Mouse (Mus musculus): ENCODE measurements at regions not wholly inside any gene's neighbourhood (a gene's known extent, or its start where the extent isn't known, plus 50 kb on each side); places are given as distances from the start of the nearest gene placed in this dataset.
"Not testable (repeated sequence)": the region's sequence is repeated elsewhere in the genome, so short reads cannot be mapped to it uniquely, and the experiment has no call there.

DNA sequence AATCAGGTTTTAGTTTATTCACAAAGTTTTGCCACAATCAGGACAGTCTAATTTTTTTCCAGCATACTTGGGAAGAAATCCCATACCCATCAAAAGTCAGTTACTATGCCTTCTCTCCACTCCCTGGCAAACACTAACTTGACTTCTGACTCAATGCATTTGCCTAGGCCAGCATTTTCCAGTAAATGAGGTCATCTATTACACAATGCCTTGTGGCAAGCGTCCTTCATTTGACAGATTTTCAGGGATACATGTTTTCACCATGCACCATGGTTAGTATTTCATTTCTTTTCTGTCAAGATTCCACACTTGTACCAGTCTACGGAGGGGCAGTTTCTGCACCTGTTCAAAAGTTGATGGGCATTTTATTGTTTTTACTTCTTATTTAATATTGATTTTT, 88.4 kb upstream of the Slc2a12 start:
- WGBS (ENCODE audit: insufficient replicate concordance), result 66% methylated on average over 2 of the region's 2 CpGs

DNA sequence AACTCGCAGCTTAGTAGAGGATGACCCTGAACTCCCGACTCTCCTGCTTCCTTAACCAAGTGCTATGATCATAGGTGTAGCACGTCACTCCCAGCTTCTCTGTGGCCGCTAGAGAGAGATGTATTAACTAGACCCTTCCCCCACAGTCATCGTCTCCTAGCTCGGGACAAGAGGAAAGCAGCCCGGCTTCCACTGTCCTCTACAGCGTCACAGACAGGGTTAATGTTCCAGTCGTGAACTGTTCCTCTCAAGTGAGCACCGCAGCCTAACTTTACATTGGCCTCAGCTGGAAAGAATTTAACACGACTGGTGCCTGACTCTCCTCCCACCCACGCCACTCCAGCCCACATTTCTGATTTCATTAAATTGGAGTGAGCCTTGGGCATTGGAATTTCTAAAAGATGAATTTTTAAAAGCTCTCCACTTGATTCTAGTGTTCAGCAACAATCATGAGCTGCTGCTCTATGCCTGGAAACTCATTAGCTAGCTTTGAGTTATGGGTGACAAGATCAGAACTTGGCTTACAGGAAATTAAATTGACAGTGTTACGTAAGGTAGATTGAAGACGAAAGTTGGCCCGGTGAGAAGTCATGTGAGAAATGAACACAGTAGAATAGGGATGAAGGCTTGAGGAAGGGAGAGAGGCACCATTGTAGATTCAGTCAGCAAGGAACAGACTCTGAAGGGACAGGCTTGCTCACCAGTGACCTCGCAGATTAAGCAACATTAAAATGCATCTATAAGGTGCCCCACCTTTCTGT, 75.4 kb upstream of the Slc2a12 start:
- H3K4me3 ChIP-seq (ENCODE audit: low read depth, low read length); H3K4me2 ChIP-seq (ENCODE audit: low read depth, low read length); H3K27me3 ChIP-seq (ENCODE audit: insufficient read depth, low read length); ATAC-seq; DNase-seq; H3K9ac ChIP-seq (replicated peaks); H3K9me3 ChIP-seq (ENCODE audit: low read length); H3K27ac ChIP-seq (ENCODE audit: low read depth); H3K4me1 ChIP-seq (ENCODE audit: insufficient read depth); H3K36me3 ChIP-seq (replicated peaks; ENCODE audit: insufficient read depth, low read length): not testable (repeated sequence)
- WGBS (ENCODE audit: insufficient replicate concordance), result 75% methylated on average over 14 of the region's 16 CpGs

More for the DNA sequence above, 88.4 kb upstream of the Slc2a12 start:
- not testable (repeated sequence) for ATAC-seq; H3K4me1 ChIP-seq (ENCODE audit: insufficient read depth); DNase-seq; H3K4me2 ChIP-seq (ENCODE audit: low read depth, low read length); H3K36me3 ChIP-seq (replicated peaks; ENCODE audit: insufficient read depth, low read length); H3K9me3 ChIP-seq (ENCODE audit: low read length); H3K27me3 ChIP-seq (ENCODE audit: insufficient read depth, low read length); H3K9ac ChIP-seq (replicated peaks); H3K4me3 ChIP-seq (ENCODE audit: low read depth, low read length); H3K27ac ChIP-seq (ENCODE audit: low read depth)

DNA sequence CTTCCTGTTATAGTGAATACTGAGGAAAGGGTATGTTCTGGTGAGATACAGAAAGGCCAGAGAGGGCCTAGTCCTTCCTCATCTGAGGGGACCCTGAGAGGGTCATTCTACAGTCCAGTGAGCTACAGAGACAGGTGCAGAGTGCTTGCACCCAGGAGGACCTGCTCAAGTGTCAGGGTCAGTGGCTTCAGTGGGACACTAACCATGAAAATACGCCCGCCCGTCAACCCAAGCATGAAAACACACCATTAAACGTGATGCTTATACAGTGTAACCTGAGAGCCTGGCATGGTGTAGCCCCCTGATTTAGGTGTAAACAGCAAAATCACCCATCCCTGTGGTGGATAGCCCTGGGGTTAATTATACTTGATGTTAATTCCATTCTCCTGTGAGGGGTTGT, 70.8 kb upstream of the Slc2a12 start:
- not testable (repeated sequence) for H3K4me1 ChIP-seq (ENCODE audit: insufficient read depth); H3K27ac ChIP-seq (ENCODE audit: low read depth); H3K4me2 ChIP-seq (ENCODE audit: low read depth, low read length); H3K4me3 ChIP-seq (ENCODE audit: low read depth, low read length); H3K9me3 ChIP-seq (ENCODE audit: low read length); H3K9ac ChIP-seq (replicated peaks); H3K36me3 ChIP-seq (replicated peaks; ENCODE audit: insufficient read depth, low read length); DNase-seq; H3K27me3 ChIP-seq (ENCODE audit: insufficient read depth, low read length); ATAC-seq
- 85% methylated on average over 4 of the region's 4 CpGs for WGBS (ENCODE audit: insufficient replicate concordance)

DNA sequence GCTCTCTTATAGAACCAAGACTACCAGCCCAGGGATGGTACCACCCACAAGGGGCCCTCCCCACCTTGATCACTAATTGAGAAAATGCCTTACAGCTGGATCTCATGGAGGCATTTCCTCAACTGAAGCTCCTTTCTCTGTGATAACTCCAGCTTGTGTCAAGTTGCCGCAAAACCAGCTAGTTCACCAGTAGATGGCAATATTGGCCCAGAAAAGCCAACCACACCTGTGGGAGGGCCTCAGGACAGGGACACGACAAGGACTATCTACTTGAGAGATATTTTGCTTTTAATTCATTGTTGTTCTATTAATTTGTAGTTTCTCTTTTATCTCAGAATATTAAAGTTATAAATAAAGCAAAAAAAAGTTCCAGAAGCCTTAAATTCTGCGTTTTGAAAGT, 65.4 kb upstream of the Slc2a12 start:
- H3K4me3 ChIP-seq (ENCODE audit: low read depth, low read length); H3K36me3 ChIP-seq (replicated peaks; ENCODE audit: insufficient read depth, low read length); ATAC-seq; H3K27ac ChIP-seq (ENCODE audit: low read depth); H3K4me1 ChIP-seq (ENCODE audit: insufficient read depth); H3K4me2 ChIP-seq (ENCODE audit: low read depth, low read length); H3K27me3 ChIP-seq (ENCODE audit: insufficient read depth, low read length); H3K9me3 ChIP-seq (ENCODE audit: low read length); H3K9ac ChIP-seq (replicated peaks): not testable (repeated sequence)
- peak; percentile 73 for TF ChIP-seq CTCF (IDR thresholded peaks at IDR 0.05; ENCODE audit: low read depth)
- WGBS (ENCODE audit: insufficient replicate concordance), result 17% methylated on average over 3 of the region's 3 CpGs
- DNase-seq, result peak; percentile 36

DNA sequence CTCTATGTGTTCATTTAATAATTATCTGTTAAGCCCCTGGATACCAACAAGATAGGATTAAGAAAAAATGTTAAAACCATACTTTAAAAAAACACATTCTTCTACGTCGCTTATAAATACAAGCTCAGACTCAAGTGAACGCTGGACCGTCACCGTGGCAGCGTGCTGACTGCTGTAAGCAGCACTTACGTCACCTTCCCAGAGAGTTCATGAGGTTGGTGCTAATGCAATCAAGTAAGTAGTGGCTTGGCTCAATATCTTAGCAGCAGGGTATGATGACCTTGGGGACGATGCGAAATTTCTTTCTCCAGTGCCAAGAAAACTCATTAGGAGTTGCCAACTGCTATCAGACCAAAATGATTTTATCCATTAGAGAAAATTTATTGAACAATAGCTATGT, 63.5 kb upstream of the Slc2a12 start:
- ATAC-seq; H3K4me3 ChIP-seq (ENCODE audit: low read depth, low read length); H3K4me2 ChIP-seq (ENCODE audit: low read depth, low read length); H3K27me3 ChIP-seq (ENCODE audit: insufficient read depth, low read length); H3K27ac ChIP-seq (ENCODE audit: low read depth); DNase-seq; H3K36me3 ChIP-seq (replicated peaks; ENCODE audit: insufficient read depth, low read length); H3K9me3 ChIP-seq (ENCODE audit: low read length); H3K9ac ChIP-seq (replicated peaks); H3K4me1 ChIP-seq (ENCODE audit: insufficient read depth): not testable (repeated sequence)
- 86% methylated on average over 9 of the region's 9 CpGs for WGBS (ENCODE audit: insufficient replicate concordance)

DNA sequence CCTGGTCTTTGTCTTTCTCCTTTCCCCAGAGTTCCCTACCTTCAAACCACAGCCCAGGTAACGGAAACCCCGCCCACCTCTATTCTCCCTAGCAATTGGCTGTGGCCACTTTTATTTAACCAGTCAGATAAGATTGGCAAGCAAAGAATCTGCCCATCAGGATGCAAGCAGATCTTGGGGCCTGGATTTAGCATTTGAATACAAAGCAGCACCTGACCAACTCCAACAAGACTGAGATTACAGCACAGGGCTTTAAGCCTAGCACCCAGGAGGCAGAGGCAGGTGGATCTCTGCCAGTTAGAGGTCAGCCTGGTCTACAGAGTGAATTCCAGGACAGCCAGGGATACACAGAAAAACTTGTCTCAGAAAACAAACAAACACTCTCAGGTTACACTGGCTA, 61.5 kb upstream of the Slc2a12 start:
- not testable (repeated sequence) for DNase-seq; ATAC-seq; H3K36me3 ChIP-seq (replicated peaks; ENCODE audit: insufficient read depth, low read length); H3K4me2 ChIP-seq (ENCODE audit: low read depth, low read length); H3K9ac ChIP-seq (replicated peaks); H3K9me3 ChIP-seq (ENCODE audit: low read length); H3K27me3 ChIP-seq (ENCODE audit: insufficient read depth, low read length); H3K4me1 ChIP-seq (ENCODE audit: insufficient read depth); H3K4me3 ChIP-seq (ENCODE audit: low read depth, low read length); H3K27ac ChIP-seq (ENCODE audit: low read depth)
- 82% methylated on average over 2 of the region's 2 CpGs for WGBS (ENCODE audit: insufficient replicate concordance)

DNA sequence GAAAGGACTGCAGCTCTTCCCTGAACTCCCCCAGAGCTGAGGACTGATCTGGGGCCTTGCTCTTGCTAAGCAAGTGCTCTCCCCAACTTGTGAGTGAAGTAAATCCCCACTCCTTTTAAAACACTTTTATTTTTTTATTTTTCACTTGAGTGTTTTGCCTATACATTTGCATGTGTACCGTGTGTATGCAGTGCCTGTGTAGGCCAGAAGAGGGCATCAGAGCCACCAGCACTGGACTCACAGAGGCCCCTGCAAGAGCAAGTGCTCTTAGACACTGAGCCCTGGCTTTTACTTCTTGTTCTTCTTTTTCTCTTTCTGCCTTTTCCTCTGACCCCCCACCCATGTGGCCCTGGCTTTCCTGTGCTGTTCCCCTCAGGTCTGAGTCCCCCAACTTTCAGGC, 56.2 kb upstream of the Slc2a12 start:
- not testable (repeated sequence) for H3K4me1 ChIP-seq (ENCODE audit: insufficient read depth); ATAC-seq; DNase-seq; H3K4me3 ChIP-seq (ENCODE audit: low read depth, low read length); H3K36me3 ChIP-seq (replicated peaks; ENCODE audit: insufficient read depth, low read length); H3K9me3 ChIP-seq (ENCODE audit: low read length); H3K9ac ChIP-seq (replicated peaks); H3K27ac ChIP-seq (ENCODE audit: low read depth); H3K27me3 ChIP-seq (ENCODE audit: insufficient read depth, low read length); H3K4me2 ChIP-seq (ENCODE audit: low read depth, low read length)
- 67% methylated on average over 1 of the region's 1 CpGs for WGBS (ENCODE audit: insufficient replicate concordance)
- TF ChIP-seq CTCF (IDR thresholded peaks at IDR 0.05; ENCODE audit: low read depth), result 0 out of 2 replicates have a peak, but pooled peaks have one; percentile 5

DNA sequence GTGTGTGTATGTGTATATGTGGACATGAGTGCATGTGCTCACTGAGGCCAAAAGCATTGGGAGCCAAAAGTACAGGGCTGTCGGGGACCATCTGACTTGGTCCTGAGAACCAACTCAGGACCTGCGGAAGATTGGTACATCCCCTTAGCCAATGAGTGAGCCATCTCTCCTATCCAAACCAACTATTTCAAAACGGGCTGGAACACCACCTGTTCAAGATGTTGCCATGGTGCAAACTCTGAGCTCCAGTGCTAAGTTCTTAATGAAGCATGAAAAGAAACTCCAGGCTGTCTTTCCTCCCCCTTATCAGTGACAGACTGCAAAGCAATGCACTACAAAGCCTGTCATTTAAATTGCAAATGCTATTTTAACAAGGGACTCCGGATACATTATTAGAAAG, 53.1 kb upstream of the Slc2a12 start:
- DNase-seq; H3K4me1 ChIP-seq (ENCODE audit: insufficient read depth); ATAC-seq; H3K4me2 ChIP-seq (ENCODE audit: low read depth, low read length); H3K27me3 ChIP-seq (ENCODE audit: insufficient read depth, low read length); H3K9ac ChIP-seq (replicated peaks); H3K36me3 ChIP-seq (replicated peaks; ENCODE audit: insufficient read depth, low read length); H3K27ac ChIP-seq (ENCODE audit: low read depth); H3K4me3 ChIP-seq (ENCODE audit: low read depth, low read length); H3K9me3 ChIP-seq (ENCODE audit: low read length): not testable (repeated sequence)
- 56% methylated on average over 4 of the region's 4 CpGs for WGBS (ENCODE audit: insufficient replicate concordance)

DNA sequence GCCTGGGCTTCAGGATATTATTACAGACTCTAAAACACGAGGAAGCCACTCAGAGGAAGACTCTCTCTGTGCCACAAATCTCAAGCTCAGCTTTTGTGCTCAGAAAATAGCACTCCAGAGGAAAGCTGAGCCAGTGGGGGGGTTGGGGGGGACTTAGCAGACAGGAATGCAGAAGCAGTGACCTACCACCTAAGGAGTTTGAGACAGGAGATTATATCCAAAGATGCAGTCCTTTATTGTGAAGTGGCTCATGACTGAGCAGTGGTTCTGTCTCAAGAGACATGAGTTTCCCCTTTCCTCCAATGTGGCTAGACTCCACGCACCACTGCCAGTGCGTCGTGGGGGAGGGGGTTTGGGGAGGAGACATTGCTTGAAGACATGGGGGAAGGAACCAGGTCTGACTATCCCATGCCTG, 52.6 kb upstream of the Slc2a12 start:
- ATAC-seq; H3K4me2 ChIP-seq (ENCODE audit: low read depth, low read length); H3K9ac ChIP-seq (replicated peaks); H3K36me3 ChIP-seq (replicated peaks; ENCODE audit: insufficient read depth, low read length); H3K4me1 ChIP-seq (ENCODE audit: insufficient read depth); H3K9me3 ChIP-seq (ENCODE audit: low read length); H3K4me3 ChIP-seq (ENCODE audit: low read depth, low read length); H3K27me3 ChIP-seq (ENCODE audit: insufficient read depth, low read length); H3K27ac ChIP-seq (ENCODE audit: low read depth); DNase-seq: not testable (repeated sequence)
- WGBS (ENCODE audit: insufficient replicate concordance), result 13% methylated on average over 4 of the region's 4 CpGs

DNA sequence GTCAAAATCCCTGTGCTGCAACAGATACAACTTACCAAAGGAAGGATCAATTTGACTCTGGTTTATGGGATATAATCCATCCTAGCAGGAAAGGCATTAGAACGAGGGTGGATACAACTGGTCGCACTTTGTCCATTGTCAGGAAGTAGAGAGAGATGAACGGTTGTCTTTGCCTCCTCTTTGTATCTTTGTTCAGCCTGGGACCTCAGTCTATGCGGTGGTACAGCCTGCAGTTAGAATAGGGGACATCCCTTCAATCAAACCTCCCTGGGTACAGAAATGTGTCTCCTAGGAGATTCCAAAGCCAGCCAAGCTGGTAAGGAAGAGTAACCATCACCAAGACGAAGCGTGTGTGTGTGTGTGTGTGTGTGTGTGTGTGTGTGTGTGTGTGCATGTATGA, 52.1 kb upstream of the Slc2a12 start:
- not testable (repeated sequence) for H3K4me3 ChIP-seq (ENCODE audit: low read depth, low read length); H3K36me3 ChIP-seq (replicated peaks; ENCODE audit: insufficient read depth, low read length); H3K4me2 ChIP-seq (ENCODE audit: low read depth, low read length); H3K27me3 ChIP-seq (ENCODE audit: insufficient read depth, low read length); H3K27ac ChIP-seq (ENCODE audit: low read depth); H3K4me1 ChIP-seq (ENCODE audit: insufficient read depth); DNase-seq; ATAC-seq; H3K9ac ChIP-seq (replicated peaks); H3K9me3 ChIP-seq (ENCODE audit: low read length)
- WGBS (ENCODE audit: insufficient replicate concordance), result 72% methylated on average over 6 of the region's 6 CpGs
